Mouse (Mus musculus): ENCODE measurements around the gene Sppl2a.
A peak's percentile ranks its signal among the peaks of the same experiment; 100 is the strongest.
"Not testable (repeated sequence)": the region's sequence is repeated elsewhere in the genome, so short reads cannot be mapped to it uniquely, and the experiment has no call there.

Sppl2a gene

DNA sequence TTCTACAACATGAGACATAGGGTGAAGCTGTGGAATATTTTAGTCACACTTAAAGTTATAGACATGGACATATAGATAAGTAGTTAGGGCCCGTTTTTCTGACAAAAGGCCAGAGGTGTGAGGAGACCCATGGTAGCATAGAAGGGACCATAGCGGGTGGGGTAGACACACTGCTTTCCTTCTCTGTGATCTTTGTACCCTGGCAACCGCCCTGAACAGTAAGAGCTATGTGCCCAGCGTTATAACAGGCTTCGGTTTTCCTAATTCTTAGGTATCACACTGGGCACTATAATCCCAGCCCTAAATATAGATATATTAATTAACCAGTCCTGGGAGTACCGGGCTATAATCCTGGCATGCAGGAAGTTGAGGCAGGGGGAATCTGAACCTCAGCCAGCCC, 36.1 kb downstream of the Sppl2a start:
- no peak for DNase-seq (ENCODE audit: inconsistent ontology term)

GRCm38 (mm10) chr2:126894245-126894644, 38.8 kb downstream of the Sppl2a start:
- DNase-seq (ENCODE audit: inconsistent ontology term), result no peak

- no peak for DNase-seq (ENCODE audit: inconsistent ontology term)
Measured at GRCm38 (mm10) chr2:126892316-126892715, 40.7 kb downstream of the Sppl2a start.

- no peak for DNase-seq (ENCODE audit: inconsistent ontology term)
Measured at GRCm38 (mm10) chr2:126891743-126892142, 41.3 kb downstream of the Sppl2a start.

DNA sequence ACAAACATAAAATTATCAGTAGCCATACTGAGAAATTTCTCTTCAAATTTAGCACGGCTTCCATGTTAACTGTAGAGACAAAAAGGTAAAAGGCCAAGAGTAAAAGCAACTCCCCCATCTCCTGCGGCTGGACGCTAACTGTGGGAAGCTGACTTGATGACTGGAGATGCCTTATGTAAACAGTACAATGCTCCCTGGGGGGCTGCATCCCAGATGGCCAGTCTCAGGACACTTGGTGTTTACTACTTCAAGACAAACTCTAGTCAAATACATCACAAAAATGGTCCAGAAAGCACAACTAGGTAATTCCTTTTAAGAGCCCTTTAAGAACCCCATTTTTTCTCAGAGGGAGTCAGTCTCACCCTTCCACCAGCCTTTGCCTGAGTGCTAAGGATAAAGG, 45.9 kb downstream of the Sppl2a start:
- DNase-seq (ENCODE audit: inconsistent ontology term), result no peak

- DNase-seq (ENCODE audit: inconsistent ontology term), result no peak
Measured at GRCm38 (mm10) chr2:126885871-126886270, 47.2 kb downstream of the Sppl2a start.

DNA sequence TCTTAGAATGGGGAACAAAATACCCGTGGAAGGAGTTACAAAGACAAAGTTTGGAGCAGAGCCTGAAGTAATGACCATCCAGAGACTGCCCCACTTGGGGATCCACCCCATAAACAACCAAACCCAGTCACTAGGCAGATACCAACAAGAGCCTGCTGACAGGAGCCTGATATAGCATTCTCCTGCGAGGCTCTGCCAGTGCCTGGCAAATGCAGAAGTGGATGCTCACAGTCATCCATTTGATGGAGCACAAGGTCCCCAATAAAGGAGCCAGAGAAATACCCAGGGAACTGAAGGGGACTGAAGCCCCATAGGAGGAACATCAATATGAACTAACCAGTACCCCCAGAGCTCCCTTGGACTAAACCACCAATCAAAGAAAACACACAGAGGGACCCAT, 50.3 kb downstream of the Sppl2a start:
- not testable (repeated sequence) for DNase-seq (ENCODE audit: inconsistent ontology term)

GRCm38 (mm10) chr2:126877991-126878390, 55.0 kb downstream of the Sppl2a start:
- DNase-seq (ENCODE audit: inconsistent ontology term), result no peak

GRCm38 (mm10) chr2:126875871-126876796, 56.9 kb downstream of the Sppl2a start, which contains the start of gene Trpm7:
Gene Trpm7 (minus strand): TSS chr2:126876230.
- DNase-seq (ENCODE audit: inconsistent ontology term), result peak; percentile 96

GRCm38 (mm10) chr2:126875516-126875835, 57.6 kb downstream of the Sppl2a start:
- peak; percentile 56 for DNase-seq (ENCODE audit: inconsistent ontology term)

- no peak for DNase-seq (ENCODE audit: inconsistent ontology term)
Measured at GRCm38 (mm10) chr2:126874809-126875515, 58.1 kb downstream of the Sppl2a start.

GRCm38 (mm10) chr2:126866301-126866700, 66.7 kb downstream of the Sppl2a start:
- no peak for DNase-seq (ENCODE audit: inconsistent ontology term)

DNA sequence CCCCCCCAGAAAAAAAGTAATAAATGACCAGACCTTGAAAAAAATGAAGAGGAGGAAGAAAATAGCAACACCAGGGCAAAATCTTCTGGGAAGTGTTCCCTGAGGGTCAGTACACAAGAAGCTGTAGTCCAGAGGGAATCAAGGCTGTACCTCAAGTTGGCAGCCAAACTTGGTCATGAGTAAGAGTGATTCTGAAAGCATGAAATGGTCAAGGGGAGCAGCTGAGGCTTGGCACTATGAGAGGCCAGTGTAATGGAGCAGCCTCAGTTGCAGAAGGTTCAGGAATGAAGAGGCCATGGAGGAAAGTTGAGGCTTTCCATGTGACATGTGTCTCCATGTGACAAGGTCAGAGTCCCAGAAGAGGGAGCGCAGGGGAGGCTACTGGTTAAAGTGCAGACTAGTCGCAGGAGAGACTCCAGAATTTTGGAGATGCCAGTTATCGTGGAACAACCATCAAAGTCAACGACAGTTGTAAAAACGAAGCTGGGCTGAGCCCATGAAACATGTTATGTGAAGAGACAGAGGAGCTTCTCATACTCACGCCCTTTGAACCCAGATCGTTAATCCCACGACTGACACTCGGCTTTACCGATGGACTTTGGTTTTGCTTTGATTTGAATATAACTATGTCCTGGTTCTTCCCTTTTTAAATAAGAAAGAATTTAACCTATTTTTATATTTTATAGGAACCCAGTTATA, 67.4 kb downstream of the Sppl2a start:
- no peak for DNase-seq (ENCODE audit: inconsistent ontology term)

GRCm38 (mm10) chr2:126865026-126865425, 68.0 kb downstream of the Sppl2a start:
- no peak for DNase-seq (ENCODE audit: inconsistent ontology term)

- no peak for DNase-seq (ENCODE audit: inconsistent ontology term)
Measured at GRCm38 (mm10) chr2:126844751-126845150, 88.3 kb downstream of the Sppl2a start.
